Mouse (Mus musculus) heart, adult 2 months (tissue): ENCODE data around the gene Rhox10.

Source experiments
- CTCF ChIP-seq: fragments of 200-600 bp; IDR thresholded peaks from 2 replicates; pipeline ENCODE4 v1.8.1; 2022; ENCODE audit warnings: antibody characterized with exemption, mild to moderate bottlenecking, moderate library complexity
- POLR2A ChIP-seq: fragments of 200-500 bp; IDR thresholded peaks from 2 replicates; pipeline ENCODE4 v1.6.1; 2011; ENCODE audit warnings: mild to moderate bottlenecking, low read depth, low read length, control low read depth; ENCODE audit not compliant: insufficient read depth

GRCm38 (mm10) chrX:38039666-38040065 is 26.6 kb upstream of the Rhox10 start:
- TF ChIP-seq CTCF (no peak), POLR2A (no peak)
